Mouse (Mus musculus) testis, adult 10 weeks (tissue): ENCODE measurements around the gene Tmem95. TPM values are rescaled to one million over a fixed set of nuclear protein-coding genes. Genes with fewer than 3 reads are reported as not detected.

Experiments
- polyA plus RNA-seq: library from polyadenylated mRNA; stranded (reverse); fragments of 350-450 nt; fragmentation: Illumina TruSeq; extraction: RNeasy Lipid Tissue Mini Kit (QIAGEN cat#74804); gene quantifications from one replicate; pipeline ENCODE4 v1.2.3, GENCODE M21; 2014; ENCODE audit warnings: low read depth, low replicate concordance

The Tmem95 gene
- 8.3 TPM for polyA plus RNA-seq

GRCm38 (mm10) chr11:69877878-69878277, at the start of gene Tmem95:
Gene Tmem95 (minus strand): TSS chr11:69878018.

DNA sequence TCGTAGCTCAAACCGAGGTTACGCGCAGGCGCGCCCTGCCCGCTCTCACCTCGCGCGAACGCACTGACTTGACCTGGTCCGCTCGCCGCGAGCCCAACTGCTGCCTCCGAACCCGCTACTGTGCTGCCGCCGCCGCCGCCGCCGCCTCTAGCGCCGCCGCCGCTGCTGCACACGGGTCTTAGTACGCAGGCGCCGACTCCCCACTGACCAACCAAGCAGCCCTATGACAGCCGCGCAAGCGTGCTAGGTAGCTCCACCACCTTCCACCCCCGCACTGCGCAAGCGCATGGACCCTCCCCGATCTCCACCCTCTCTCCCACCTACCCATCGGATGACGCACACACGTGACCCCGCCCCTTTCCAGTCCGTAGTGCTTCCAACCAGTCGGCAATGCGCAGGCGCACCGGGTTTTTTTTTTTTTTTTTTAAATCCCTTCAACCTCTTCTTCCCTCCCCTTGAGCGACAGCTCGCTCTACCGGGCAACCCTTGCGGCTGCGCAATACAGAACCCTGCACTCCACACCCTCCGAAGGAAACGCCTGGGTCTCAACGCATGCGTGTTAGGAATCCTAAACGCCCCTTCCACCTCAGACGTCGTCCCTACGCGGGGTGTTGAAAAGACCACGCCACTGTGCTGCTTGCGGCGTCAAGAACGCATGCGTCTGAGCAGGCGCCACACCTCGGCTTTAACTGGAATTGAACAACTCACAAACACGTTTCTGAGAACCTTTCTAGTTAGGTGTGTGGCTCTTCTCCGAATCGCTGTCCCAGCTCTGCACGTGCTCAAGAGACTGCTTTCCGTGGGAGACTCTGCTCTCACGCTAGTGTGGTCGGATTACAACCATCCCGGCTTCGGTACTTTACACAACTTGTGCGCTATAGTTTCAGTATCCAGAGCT, 43.5 kb upstream of the Tmem95 start, which contains the start of gene Eif5a:
Gene Eif5a, minus strand, starts transcription at position 845 of the 898 bp plus-strand sequence.

GRCm38 (mm10) chr11:69913554-69914371, 35.9 kb upstream of the Tmem95 start, which contains the start of gene Gps2:
Gene Gps2 (plus strand): TSS chr11:69913888.

DNA sequence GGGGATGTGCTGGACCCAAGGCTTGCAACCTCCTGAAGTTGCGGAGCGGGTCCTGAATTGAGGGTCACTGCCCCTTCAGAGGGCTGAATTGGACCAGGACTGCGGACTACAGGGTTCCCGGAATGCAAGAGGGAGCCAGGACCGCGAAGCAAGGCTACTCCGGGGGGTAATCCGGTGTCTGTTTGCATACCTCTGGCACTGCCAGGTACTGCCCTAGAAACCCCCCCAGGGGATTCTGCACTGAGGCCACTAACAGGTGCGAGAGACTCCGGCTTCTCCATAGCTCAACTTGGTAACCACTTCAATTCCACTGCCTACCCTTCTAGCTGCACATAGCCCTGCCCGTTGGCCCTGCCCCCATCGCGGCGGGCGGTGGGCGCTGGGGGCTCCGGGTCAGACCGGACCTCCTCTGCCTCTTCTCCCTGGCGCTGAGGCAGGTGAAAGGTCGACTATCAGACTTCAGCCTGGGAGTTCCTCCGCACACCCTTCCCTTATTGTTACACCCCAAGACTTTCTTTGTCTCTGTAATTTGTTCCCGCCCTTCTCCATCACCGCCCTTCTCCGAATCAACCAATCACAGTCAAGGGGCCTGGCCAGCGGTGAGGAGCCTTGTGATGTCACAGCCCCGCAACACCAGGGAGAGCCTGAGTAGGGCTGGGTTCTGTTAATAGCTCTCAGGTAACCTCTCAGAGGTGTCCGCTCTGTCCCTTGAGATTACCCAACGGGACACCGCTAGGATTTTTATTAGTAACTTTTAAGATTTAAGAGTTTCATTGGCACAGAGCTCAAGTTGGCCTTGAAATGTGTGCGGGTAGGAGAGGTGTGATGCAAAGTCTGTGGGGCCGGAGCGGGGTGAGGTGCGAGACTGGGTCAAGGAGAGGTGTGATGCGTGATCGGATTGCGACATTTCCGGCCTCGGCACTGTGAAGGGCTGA, 22.9 kb upstream of the Tmem95 start, which contains the start of the genes 2810408A11Rik and Neurl4:
Gene 2810408A11Rik, minus strand, starts transcription at position 517 of the 935 bp plus-strand sequence.
Gene Neurl4, plus strand, starts transcription at position 602 of the 935 bp plus-strand sequence.

DNA sequence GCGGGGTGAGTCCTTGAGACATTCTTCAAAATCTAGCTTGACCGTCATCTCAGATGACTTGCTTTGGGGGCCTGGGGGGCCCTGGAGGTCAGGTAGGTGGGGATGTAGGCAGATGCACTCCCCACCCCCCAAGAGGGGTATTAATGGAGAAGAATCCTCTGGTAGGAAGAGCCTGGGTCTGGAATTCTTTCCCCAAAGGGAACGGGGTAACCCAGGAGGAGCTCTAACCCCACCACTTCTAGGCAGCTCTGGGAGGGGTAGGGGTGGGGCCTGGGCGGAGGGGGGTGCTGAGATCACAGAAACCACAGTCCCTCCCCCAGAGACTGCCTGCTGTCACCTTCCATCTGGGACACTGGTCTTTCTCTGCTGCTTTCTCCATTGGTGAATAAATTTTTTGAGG, 17.5 kb upstream of the Tmem95 start, which contains the start of gene Acap1:
Gene Acap1, minus strand, starts transcription at position 249 of the 400 bp plus-strand sequence.

DNA sequence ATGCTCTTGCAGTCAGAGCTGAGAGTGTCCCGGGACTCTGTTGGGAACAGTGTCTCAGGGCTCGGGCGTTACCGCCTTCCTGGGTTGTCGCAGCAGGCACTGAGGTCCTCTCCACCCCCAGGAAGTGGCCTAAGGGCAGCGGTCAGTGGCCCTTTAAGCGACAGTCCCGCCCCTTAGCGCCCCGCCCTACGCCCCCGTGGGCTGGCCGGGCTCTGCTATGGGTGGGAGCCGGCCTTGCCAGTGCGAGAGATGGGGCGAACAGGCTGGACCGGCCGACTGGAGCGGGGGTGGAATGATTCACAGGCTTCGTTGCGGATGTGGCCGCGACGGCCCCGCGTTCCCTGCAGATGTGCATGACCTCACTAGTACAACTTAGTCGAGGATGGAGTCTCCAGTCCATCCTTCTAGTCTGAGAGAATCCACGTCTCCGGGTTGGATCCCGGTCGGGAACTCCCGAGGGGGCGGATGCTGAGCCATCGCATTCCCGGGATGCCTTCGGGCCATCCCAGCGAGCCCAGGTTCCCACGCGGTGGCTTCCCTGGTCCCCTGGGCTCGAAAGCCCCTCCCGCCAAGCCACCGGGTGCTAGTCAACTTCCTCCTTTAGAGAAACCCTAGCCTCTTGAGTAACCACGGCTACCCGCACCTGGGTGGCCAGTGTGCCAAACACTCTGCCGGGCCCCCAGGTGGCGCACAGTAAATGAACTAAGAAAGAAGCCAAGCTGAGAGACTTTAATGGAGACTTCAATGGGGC, 3.2 kb upstream of the Tmem95 start, which contains the start of gene Kctd11:
Gene Kctd11, minus strand, starts transcription at position 554 of the 751 bp plus-strand sequence.

GRCm38 (mm10) chr11:69858113-69858998, 19.5 kb downstream of the Tmem95 start, which contains the start of gene Tnk1:
Gene Tnk1 (minus strand): TSS chr11:69858730.

GRCm38 (mm10) chr11:69846198-69846680, 31.6 kb downstream of the Tmem95 start, which contains the start of gene Plscr3:
Gene Plscr3 (plus strand): TSS chr11:69846376.

GRCm38 (mm10) chr11:69837952-69838713, 39.7 kb downstream of the Tmem95 start, which contains the start of gene Tmem256:
Gene Tmem256 (plus strand): TSS chr11:69838514.

DNA sequence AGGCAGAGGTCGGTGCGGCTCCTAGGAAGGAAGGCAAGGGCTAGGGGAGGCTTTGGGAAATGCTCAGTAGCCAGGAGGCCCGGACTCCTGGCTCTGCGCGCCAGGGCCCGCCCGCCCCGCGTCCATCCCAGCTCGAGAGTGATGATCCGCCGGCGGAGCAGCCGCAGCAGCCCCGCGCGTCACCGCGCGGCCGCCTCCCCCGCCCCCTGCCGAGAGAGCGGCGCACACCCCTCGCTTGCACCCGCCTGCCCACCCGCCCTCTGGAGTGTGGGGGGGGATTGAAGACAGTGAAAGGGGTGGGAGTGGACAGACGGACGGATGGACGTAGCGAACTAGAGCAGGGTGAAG, 40.2 kb downstream of the Tmem95 start, which contains the start of gene Nlgn2:
Gene Nlgn2, minus strand, starts transcription at position 181 of the 348 bp plus-strand sequence.

Other genes with a start within 250 kb of the Tmem95 start
- gene Fxr2, start 245.0 kb downstream of the Tmem95 start, polyA plus RNA-seq = 16.0 TPM
- not detected for gene Sox15, start 222.7 kb downstream of the Tmem95 start, polyA plus RNA-seq
- gene Mpdu1, start 215.4 kb downstream of the Tmem95 start, polyA plus RNA-seq = 8.7 TPM
- 0.91 TPM for gene Cd68, start 211.9 kb downstream of the Tmem95 start, polyA plus RNA-seq
- 265 TPM for gene Eif4a1, start 205.6 kb downstream of the Tmem95 start, polyA plus RNA-seq
- gene Senp3, start 195.9 kb downstream of the Tmem95 start, polyA plus RNA-seq = 94.6 TPM
- gene Tnfsf13, start 192.2 kb downstream of the Tmem95 start, polyA plus RNA-seq = 3.8 TPM
- gene Tnfsf12, start 182.2 kb downstream of the Tmem95 start, polyA plus RNA-seq = 0.20 TPM
- gene Tnfsfm13, start 181.9 kb downstream of the Tmem95 start, polyA plus RNA-seq = 1.7 TPM
- gene Polr2a, start 119.4 kb downstream of the Tmem95 start, polyA plus RNA-seq = 43.5 TPM
- gene Slc35g3, start 116.0 kb downstream of the Tmem95 start, polyA plus RNA-seq = 33.7 TPM
- 3.6 TPM for gene Zbtb4, start 112.1 kb downstream of the Tmem95 start, polyA plus RNA-seq
- 0.24 TPM for gene Chrnb1, start 82.1 kb downstream of the Tmem95 start, polyA plus RNA-seq
- 3.7 TPM for gene Fgf11, start 76.2 kb downstream of the Tmem95 start, polyA plus RNA-seq
- gene Tmem102, start 72.4 kb downstream of the Tmem95 start, polyA plus RNA-seq = not detected
- gene Gm39566, start 62.7 kb downstream of the Tmem95 start, polyA plus RNA-seq = 131 TPM
- gene Spem2, start 59.6 kb downstream of the Tmem95 start, polyA plus RNA-seq = 15.9 TPM
- gene Spem1, start 55.8 kb downstream of the Tmem95 start, polyA plus RNA-seq = 145 TPM
- gene Nlgn2, start 40.2 kb downstream of the Tmem95 start, polyA plus RNA-seq = 0.17 TPM
- gene Tmem256, start 39.5 kb downstream of the Tmem95 start, polyA plus RNA-seq = 4.6 TPM
- gene Plscr3, start 31.6 kb downstream of the Tmem95 start, polyA plus RNA-seq = 0.28 TPM
- gene Tnk1, start 19.3 kb downstream of the Tmem95 start, polyA plus RNA-seq = 0.07 TPM
- gene Kctd11, start 3.4 kb upstream of the Tmem95 start, polyA plus RNA-seq = 0.22 TPM
- 1.7 TPM for gene Acap1, start 17.5 kb upstream of the Tmem95 start, polyA plus RNA-seq
- 291 TPM for gene 2810408A11Rik, start 23.0 kb upstream of the Tmem95 start, polyA plus RNA-seq
- 5.5 TPM for gene Neurl4, start 23.1 kb upstream of the Tmem95 start, polyA plus RNA-seq
- 66.3 TPM for gene Gps2, start 35.9 kb upstream of the Tmem95 start, polyA plus RNA-seq
- 247 TPM for gene Eif5a, start 43.9 kb upstream of the Tmem95 start, polyA plus RNA-seq
- gene Ybx2, start 57.8 kb upstream of the Tmem95 start, polyA plus RNA-seq = 1,705 TPM
- 0.07 TPM for gene Slc2a4, start 70.2 kb upstream of the Tmem95 start, polyA plus RNA-seq
- gene Cldn7, start 86.8 kb upstream of the Tmem95 start, polyA plus RNA-seq = 0.36 TPM
- 35.9 TPM for gene Ctdnep1, start 103.1 kb upstream of the Tmem95 start, polyA plus RNA-seq
- gene Elp5, start 104.5 kb upstream of the Tmem95 start, polyA plus RNA-seq = 70.4 TPM
- gene Gabarap, start 113.1 kb upstream of the Tmem95 start, polyA plus RNA-seq = 586 TPM
- gene Phf23, start 117.8 kb upstream of the Tmem95 start, polyA plus RNA-seq = 12.7 TPM
- 0.98 TPM for gene Dvl2, start 122.6 kb upstream of the Tmem95 start, polyA plus RNA-seq
- 3.9 TPM for gene Acadvl, start 137.4 kb upstream of the Tmem95 start, polyA plus RNA-seq
- gene Dlg4, start 138.9 kb upstream of the Tmem95 start, polyA plus RNA-seq = 0.46 TPM
- not detected for gene Asgr1, start 176.1 kb upstream of the Tmem95 start, polyA plus RNA-seq
- not detected for gene Asgr2, start 214.6 kb upstream of the Tmem95 start, polyA plus RNA-seq